Mouse (Mus musculus): ENCODE measurements around the gene Mocs2. TPM values are rescaled to one million over a fixed set of nuclear protein-coding genes. Genes with fewer than 3 reads are reported as not detected.

The Mocs2 gene
- total and polyA plus RNA-seq, 3 experiments = 29.4 to 38.1 (median 34.9) TPM

GRCm38 (mm10) chr13:114793250-114794030 is 24.6 kb upstream of the Mocs2 start:
- Histone ChIP-seq H3K4me2 (ENCODE audit: insufficient read depth, low read depth, poor library complexity, severe bottlenecking) (no peak overlapping the region), H3K27ac (ENCODE audit: insufficient read depth, low read depth) (no peak overlapping the region), H3K9ac (ENCODE audit: insufficient read depth, low read depth) (no peak overlapping the region), H3K36me3 (replicated peaks in 1 of 2; ENCODE audit: control insufficient read depth in 1 of 2, insufficient read depth in 1 of 2, low read length in 1 of 2) (no peaks in the 10 kb centered on the region), H3K4me1 (ENCODE audit: control insufficient read depth in 1 of 2, insufficient read depth in 2 of 2) (peaks cover 0 to 8% of the 10 kb centered on the region in 2 experiments; a peak in 2 of 4 replicates), H3K27me3 (replicated peaks) (no peaks in the 10 kb centered on the region), H3K9me3 (replicated peaks; ENCODE audit: low read length) (no peaks in the 10 kb centered on the region), H3K4me3 (replicated peaks in 1 of 3; ENCODE audit: low read depth in 2 of 3, low read length in 2 of 3, poor library complexity in 1 of 3) (no peak overlapping the region), H3K79me2 (replicated peaks; ENCODE audit: control insufficient read depth, extremely low read depth, insufficient read depth, poor library complexity, severe bottlenecking) (no peaks in the 10 kb centered on the region)
- dilution Hi-C loops (cut with MboI; ENCODE audit: extremely low pct_ligation_motif_present, extremely low pct_unique_long_range_greater_than_20kb, low sequenced_read_pairs) = no loop called here
- in situ Hi-C loops (cut with MboI; ENCODE audit: low pct_ligation_motif_present, low pct_unique_long_range_greater_than_20kb, low sequenced_read_pairs) = loop anchor here (25.0 kb wide), 1 partner anchor 906 kb away; no protein-coding TSS in a partner anchor
- peak; percentile 61 for DNase-seq (ENCODE audit: extremely low read depth)
- TF ChIP-seq CTCF (conservative IDR thresholded peaks at IDR 0.05 in 1 of 2, IDR thresholded peaks at IDR 0.05 in 1 of 2; ENCODE audit: low read depth in 2 of 2, low read length in 2 of 2) = peak; percentile 59 to 73; a peak in 3 of 4 replicates
- peak; percentile 58 for TF ChIP-seq SMC3 (IDR thresholded peaks at IDR 0.05; ENCODE audit: low read depth, low read length)
- peak; percentile 76 for TF ChIP-seq RAD21 (IDR thresholded peaks at IDR 0.05; ENCODE audit: low read depth, low read length)
- TF ChIP-seq JUN (IDR thresholded peaks at IDR 0.05; ENCODE audit: insufficient read depth, low read depth, low read length) = no peak

DNA sequence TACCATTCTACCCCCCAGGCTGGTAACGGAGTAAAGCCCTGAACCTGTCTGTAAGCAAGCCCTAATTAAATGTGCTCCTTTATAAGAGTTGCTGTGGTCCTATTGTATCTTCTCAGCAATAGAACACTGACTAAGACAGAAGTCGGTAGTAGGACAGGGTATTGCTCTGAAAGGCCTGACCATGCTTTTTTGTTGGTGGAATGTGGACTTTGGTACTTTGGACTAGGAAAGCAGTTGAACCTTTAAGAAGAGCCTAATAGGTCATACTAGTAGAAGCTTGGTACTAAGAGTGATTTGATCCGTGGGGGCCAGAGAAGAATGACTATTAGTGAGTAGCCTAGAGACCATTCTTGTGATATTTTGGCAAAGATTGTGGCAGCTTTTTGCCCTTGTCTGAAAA is 16.2 kb upstream of the Mocs2 start:
- Histone ChIP-seq H3K79me2 (replicated peaks; ENCODE audit: control insufficient read depth, extremely low read depth, insufficient read depth, poor library complexity, severe bottlenecking) (no peaks in the 10 kb centered on the region), H3K4me1 (ENCODE audit: control insufficient read depth in 1 of 2, insufficient read depth in 2 of 2) (no peaks in the 10 kb centered on the region), H3K36me3 (replicated peaks in 1 of 2; ENCODE audit: control insufficient read depth in 1 of 2, insufficient read depth in 1 of 2, low read length in 1 of 2) (no peaks in the 10 kb centered on the region), H3K9ac (ENCODE audit: insufficient read depth, low read depth) (no peak overlapping the region), H3K4me3 (replicated peaks in 1 of 3; ENCODE audit: low read depth in 2 of 3, low read length in 2 of 3, poor library complexity in 1 of 3) (no peak overlapping the region), H3K27ac (ENCODE audit: insufficient read depth, low read depth) (no peak overlapping the region), H3K27me3 (replicated peaks) (no peaks in the 10 kb centered on the region), H3K4me2 (ENCODE audit: insufficient read depth, low read depth, poor library complexity, severe bottlenecking) (no peak overlapping the region), H3K9me3 (replicated peaks; ENCODE audit: low read length) (no peaks in the 10 kb centered on the region)
- dilution Hi-C loops (cut with MboI; ENCODE audit: extremely low pct_ligation_motif_present, extremely low pct_unique_long_range_greater_than_20kb, low sequenced_read_pairs) (no loop called here), in situ Hi-C loops (cut with MboI; ENCODE audit: low pct_ligation_motif_present, low pct_unique_long_range_greater_than_20kb, low sequenced_read_pairs) (no loop called here)
- no peak for DNase-seq (ENCODE audit: extremely low read depth)
- no peak for TF ChIP-seq MEF2A (IDR thresholded peaks at IDR 0.05; ENCODE audit: borderline replicate concordance, low read depth, low read length)
- TF ChIP-seq POLR2A (IDR thresholded peaks at IDR 0.05; ENCODE audit: low read depth, low read length) = no peak
- no peak for TF ChIP-seq RAD21 (IDR thresholded peaks at IDR 0.05; ENCODE audit: low read depth, low read length)
- no peak for TF ChIP-seq ZC3H11A (IDR thresholded peaks at IDR 0.05; ENCODE audit: low read depth, low read length)
- no peak for TF ChIP-seq TBP (conservative IDR thresholded peaks at IDR 0.05; ENCODE audit: low read depth, low read length)
- no peak for TF ChIP-seq MAFK (IDR thresholded peaks at IDR 0.05; ENCODE audit: insufficient replicate concordance, low read length)

DNA sequence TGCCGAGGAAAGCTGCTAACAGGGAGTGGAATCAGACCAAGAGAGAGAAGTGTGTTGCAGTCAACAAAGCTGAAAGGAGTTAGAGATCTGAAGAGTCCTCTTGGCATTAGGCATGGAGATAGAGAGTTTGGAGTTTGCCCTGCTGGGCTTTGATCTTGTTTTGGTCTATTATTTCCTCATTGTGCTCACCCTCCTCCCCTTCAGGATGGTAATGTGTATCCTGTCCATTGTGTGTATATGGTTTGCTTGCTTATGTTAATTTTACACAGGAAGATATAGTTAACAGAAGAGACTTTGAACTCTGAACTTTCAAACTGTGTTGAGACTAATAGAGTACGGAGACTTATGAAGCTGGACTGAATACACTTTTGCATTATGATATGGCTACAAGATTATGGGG is 15.1 kb upstream of the Mocs2 start:
- dilution Hi-C loops (cut with MboI; ENCODE audit: extremely low pct_ligation_motif_present, extremely low pct_unique_long_range_greater_than_20kb, low sequenced_read_pairs) (no loop called here), in situ Hi-C loops (cut with MboI; ENCODE audit: low pct_ligation_motif_present, low pct_unique_long_range_greater_than_20kb, low sequenced_read_pairs) (no loop called here)
- no peak overlapping the region for H3K9ac ChIP-seq (ENCODE audit: insufficient read depth, low read depth)
- H3K9me3 ChIP-seq (replicated peaks; ENCODE audit: low read length) = no peaks in the 10 kb centered on the region
- no peaks in the 10 kb centered on the region for H3K4me1 ChIP-seq (ENCODE audit: control insufficient read depth in 1 of 2, insufficient read depth in 2 of 2)
- no peaks in the 10 kb centered on the region for H3K79me2 ChIP-seq (replicated peaks; ENCODE audit: control insufficient read depth, extremely low read depth, insufficient read depth, poor library complexity, severe bottlenecking)
- H3K27ac ChIP-seq (ENCODE audit: insufficient read depth, low read depth) = no peak overlapping the region
- no peak for TF ChIP-seq MEF2A (IDR thresholded peaks at IDR 0.05; ENCODE audit: borderline replicate concordance, low read depth, low read length)
- no peak for TF ChIP-seq CHD1 (IDR thresholded peaks at IDR 0.05; ENCODE audit: low read depth, low read length)
- TF ChIP-seq ETS1 (conservative IDR thresholded peaks at IDR 0.05; ENCODE audit: low read depth, low read length) = no peak
- no peaks in the 10 kb centered on the region for H3K36me3 ChIP-seq (replicated peaks in 1 of 2; ENCODE audit: control insufficient read depth in 1 of 2, insufficient read depth in 1 of 2, low read length in 1 of 2)
- DNase-seq (ENCODE audit: extremely low read depth) = no peak
- H3K4me3 ChIP-seq (replicated peaks in 1 of 3; ENCODE audit: low read depth in 2 of 3, low read length in 2 of 3, poor library complexity in 1 of 3) = no peak overlapping the region
- H3K27me3 ChIP-seq (replicated peaks) = no peaks in the 10 kb centered on the region
- no peak overlapping the region for H3K4me2 ChIP-seq (ENCODE audit: insufficient read depth, low read depth, poor library complexity, severe bottlenecking)

Measured in CH12.LX (cell line).